Mouse (Mus musculus): ENCODE data around the gene Rps4x.

The Rps4x gene

DNA sequence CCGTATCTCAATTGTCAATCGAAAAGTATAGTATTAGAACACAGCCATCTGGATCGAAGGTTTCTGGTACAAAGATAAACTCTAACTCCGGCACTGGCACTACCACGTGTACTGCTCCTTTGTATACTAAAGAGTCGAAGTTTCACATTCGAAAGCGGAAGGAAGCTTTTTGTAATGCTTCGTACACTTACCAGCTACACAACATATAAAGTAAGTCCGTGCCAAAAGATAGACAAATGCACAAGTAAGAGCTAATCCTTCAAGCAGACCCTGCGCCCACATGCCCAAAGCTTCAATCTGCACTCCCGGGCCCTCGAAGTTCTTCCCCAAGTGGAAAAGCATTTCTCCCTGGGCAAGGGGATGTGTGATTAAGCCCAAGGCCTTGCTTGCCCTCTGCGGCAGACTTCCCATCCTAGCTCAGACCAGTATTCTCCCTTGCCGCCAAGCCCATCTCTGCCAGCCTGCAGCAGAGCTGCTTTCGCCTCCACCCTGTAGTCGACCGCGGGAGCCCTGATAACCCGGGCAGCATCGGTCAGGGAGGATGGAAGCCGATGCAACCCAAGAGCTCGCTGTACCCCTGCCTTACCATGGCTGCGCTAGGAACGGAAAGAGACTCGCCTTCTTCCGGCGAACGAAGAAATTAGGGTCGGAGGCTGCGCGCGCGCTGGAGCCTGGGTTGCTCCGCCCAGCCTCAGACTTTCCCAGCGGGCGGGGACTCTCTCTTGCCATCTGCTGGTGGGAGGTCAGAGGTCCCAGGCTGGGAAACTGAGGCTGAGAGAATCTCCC is at the start of gene Rps4x:
Rps4x (minus strand) TSS at position 683 of the 786 bp plus-strand sequence.
- peak; percentile 84 to 91 for DNase-seq

DNA sequence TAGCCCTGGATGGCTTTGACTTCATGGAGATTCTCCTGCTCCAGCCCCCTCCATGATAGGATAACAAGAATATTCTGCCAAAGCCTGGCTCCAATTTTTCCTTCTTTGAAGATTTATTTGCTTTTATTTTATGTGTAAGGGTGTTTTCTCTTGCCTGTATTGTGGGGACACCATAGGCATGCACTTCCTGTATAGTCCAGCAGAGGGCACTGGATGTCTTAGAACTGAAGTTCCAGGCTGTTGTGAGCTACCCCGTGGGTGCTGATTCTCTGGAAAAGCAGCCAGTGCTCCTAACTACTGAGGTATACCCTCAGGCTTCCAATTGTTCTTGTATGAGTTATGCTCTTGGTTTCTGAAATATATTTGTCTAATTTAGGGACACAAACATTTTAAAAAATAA is 29.9 kb upstream of the Rps4x start:
- DNase-seq = peak; percentile 62 to 68

DNA sequence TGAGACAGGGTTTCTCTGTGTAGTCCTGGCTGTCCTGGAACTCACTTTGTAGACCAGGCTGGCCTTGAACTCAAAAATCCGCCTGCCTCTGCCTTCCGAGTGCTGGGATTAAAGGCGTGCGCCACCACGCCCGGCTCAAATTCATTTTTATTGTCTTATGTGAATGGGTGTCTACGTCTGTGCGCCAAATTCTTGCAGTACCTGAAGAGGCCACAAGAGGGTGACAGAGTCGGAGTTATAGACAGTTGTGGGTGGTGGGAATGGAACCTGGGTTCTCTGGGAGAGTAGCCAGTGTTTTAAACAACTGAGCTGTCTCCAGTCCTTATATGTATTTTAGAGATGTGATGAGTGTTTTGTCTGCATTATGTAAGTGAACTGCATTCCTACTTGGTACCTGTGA is 26.2 kb upstream of the Rps4x start:
- peak; percentile 17 to 23 for DNase-seq

- DNase-seq = no peak
Observed at GRCm38 (mm10) chrX:102190840-102191239, 1.6 kb upstream of the Rps4x start.

- DNase-seq = no peak
Observed at GRCm38 (mm10) chrX:102189581-102189980, 387 bp upstream of the Rps4x start.

DNA sequence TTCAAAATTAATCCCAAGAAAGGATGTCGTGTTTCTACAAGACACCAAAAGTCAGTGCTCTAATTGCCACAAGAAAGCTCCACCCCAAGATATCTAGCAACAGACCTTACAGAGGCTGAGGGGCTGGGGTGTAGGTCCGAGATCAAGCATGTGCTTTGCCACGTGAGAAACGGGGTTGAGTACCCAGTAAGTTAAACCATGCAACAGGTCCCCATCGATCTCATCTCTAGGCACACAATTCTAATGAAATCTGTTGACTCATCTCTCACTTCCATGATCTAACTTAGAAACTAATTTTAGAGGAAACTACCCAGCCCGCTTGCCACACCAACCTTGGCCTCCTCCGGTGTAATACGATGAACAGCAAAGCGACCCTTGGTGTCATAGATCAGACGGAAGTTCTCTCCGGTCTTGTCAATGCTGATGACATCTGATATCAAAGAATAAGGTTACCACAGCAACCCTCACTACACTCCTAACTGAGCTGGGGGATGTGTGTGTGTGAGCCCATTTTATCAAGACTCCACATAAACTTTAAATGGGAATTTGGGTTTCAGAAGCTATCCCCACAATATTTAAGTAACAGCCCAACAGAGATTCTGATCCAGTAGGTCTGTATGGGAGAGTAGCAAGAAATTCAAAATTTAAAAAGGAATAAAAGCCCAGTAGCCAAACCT is 2.0 kb downstream of the Rps4x start:
- no peak for DNase-seq

GRCm38 (mm10) chrX:102182575-102182974 is 6.6 kb downstream of the Rps4x start:
- no peak for DNase-seq

- no peak for DNase-seq
Observed at GRCm38 (mm10) chrX:102175538-102176287, 13.5 kb downstream of the Rps4x start.

GRCm38 (mm10) chrX:102170900-102171299 is 18.3 kb downstream of the Rps4x start:
- no peak for DNase-seq

DNA sequence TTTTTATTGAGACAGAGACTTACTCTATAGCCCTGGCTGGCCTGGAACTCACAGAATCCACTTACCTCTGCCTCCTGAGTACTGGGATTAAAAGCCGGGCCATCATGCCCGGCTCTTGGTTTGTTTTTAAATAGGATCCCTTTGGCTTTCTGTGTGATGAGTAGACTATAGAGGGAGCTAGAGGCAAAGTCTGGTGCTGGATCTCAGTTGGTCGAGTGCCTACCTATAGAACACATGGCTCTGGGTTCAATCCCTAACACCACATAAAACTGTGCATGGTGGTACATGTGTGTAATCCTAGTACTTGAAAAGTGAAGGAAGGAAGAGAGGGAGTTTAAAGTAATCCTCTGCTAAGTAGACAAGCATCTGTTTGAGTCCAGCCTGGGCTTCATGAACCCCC is 19.1 kb downstream of the Rps4x start:
- DNase-seq = no peak

- DNase-seq = no peak
Observed at GRCm38 (mm10) chrX:102169724-102170123, 19.5 kb downstream of the Rps4x start.

GRCm38 (mm10) chrX:102166986-102167385 is 22.2 kb downstream of the Rps4x start:
- DNase-seq = peak in 1 of 2 experiments; percentile 37

- no peak for DNase-seq
Observed at GRCm38 (mm10) chrX:102166521-102166920, 22.7 kb downstream of the Rps4x start.

GRCm38 (mm10) chrX:102163529-102163928 is 25.7 kb downstream of the Rps4x start:
- DNase-seq = no peak

GRCm38 (mm10) chrX:102163096-102163495 is 26.1 kb downstream of the Rps4x start:
- no peak for DNase-seq

GRCm38 (mm10) chrX:102160528-102160927 is 28.7 kb downstream of the Rps4x start:
- DNase-seq = no peak

- peak; percentile 26 to 44 for DNase-seq
Observed at GRCm38 (mm10) chrX:102159778-102160177, 29.4 kb downstream of the Rps4x start.

GRCm38 (mm10) chrX:102157423-102157791 is 31.8 kb downstream of the Rps4x start:
- DNase-seq = no peak

DNA sequence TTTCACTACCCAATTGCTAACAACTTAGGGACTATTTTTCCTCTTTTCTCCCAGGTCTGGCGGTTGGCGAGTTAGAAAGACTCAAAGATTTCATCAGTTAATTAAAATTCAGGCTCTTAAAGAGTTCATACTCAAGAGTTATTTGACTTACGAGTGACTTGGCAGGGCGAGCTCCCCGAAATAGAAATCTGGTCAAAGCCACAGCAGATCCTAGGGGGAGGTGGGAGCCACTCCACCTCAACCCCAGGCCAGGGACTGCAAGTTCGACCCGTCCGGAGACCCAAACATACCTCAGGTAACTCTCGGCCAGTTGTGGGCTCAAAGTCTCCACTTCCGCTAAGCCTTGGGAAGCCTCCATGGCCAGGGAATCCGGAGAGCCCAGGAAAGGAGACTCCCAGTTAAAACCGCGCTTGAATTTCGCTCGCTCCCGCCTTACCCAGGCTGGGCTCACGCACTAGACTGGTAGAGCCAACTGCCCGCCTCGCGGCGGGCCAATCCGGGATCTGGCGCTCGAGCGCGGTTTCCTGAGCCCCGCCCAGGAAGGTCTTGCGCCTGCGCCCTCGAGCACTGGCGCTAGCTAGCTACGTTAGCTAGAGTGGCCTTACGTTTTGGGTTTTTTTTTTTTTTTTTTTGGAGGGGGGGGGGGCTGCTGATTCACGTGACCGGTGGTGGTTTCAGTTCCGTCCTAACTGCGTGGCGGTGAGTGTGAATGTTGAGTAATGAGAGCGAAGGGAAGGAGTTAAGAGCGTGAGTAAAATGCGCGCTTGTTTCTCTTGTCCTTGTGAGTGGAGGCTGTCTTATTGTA is 32.4 kb downstream of the Rps4x start, which contains the start of gene Ercc6l:
Ercc6l (minus strand) TSS at position 474 of the 805 bp plus-strand sequence.
- DNase-seq = peak; percentile 93 to 95

DNA sequence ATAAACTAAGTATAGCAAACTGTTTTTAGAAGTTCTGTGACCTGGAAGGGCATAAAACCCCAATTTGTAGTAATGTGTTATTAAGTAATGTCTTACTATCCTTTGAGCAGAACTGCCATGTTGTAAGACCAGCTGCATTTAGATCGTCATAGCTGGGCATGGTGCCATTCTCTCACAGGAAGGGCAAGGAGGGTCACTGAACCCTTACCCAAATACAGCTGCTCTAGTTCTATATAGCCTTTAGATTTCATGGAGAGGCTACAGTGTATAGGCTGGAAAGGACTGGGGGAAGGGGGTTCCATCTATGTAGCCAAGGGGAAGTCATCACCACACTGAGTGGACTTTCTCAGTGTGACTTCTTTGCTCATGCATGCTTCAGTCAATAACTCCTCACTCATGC is 48.0 kb downstream of the Rps4x start:
- no peak for DNase-seq

Measured in kidney, postnatal 4 days (tissue).